Comparison of ENCODE assay signal across 23 mouse cellular contexts in genomic region chr11:116353535-116353934, GRCm38 (mm10). TPM values are rescaled to one million over a fixed set of nuclear protein-coding genes. Genes with fewer than 3 reads are reported as not detected.
DNase-seq lines count a peak whose midpoint lies in the region; ATAC-seq and TF ChIP-seq lines count a peak whose summit lies in the region.
"Had no signal": no experiment of that assay in that cellular context is flagged by ENCODE, and none has a peak within 500 bp of the region (broad histone marks: within the 10 kb centered on the region; RNA-seq: fewer than 3 reads in every experiment).

No protein-coding gene starts in this region.

- WGBS in heart, embryonic 13.5 days = 73% methylated on average over 8 of the region's 8 CpGs
- 43% methylated on average over 8 of the region's 8 CpGs for WGBS in liver, adult 2 months
- WGBS in liver, embryonic 11.5 days = 87% methylated on average over 8 of the region's 8 CpGs
- WGBS in small intestine, adult 2 months = 38% methylated on average over 8 of the region's 8 CpGs
- 62% methylated on average over 8 of the region's 8 CpGs for WGBS in stomach, postnatal 0 days

- no peak overlapping the region for H3K4me2 ChIP-seq in heart, embryonic 13.5 days
- no peak overlapping the region for H3K4me2 ChIP-seq in liver, embryonic 11.5 days
- H3K4me2 ChIP-seq in stomach, postnatal 0 days (replicated peaks; ENCODE audit: low read depth) = no peak overlapping the region
- H3K4me2 ChIP-seq: embryonic facial prominence, embryonic 12.5 days; forebrain, embryonic 13.5 days had no signal

- no peaks in the 10 kb centered on the region for H3K27me3 ChIP-seq in heart, embryonic 13.5 days (replicated peaks)
- H3K27me3 ChIP-seq in liver, adult 2 months (ENCODE audit: control insufficient read depth, insufficient read depth, low read length) = no peaks in the 10 kb centered on the region
- H3K27me3 ChIP-seq in liver, embryonic 11.5 days (replicated peaks; ENCODE audit: control insufficient read depth, insufficient read depth, low read length) = no peaks in the 10 kb centered on the region; the same call in 1 of the 2 replicates
- H3K27me3 ChIP-seq in small intestine, adult 2 months (ENCODE audit: control insufficient read depth, insufficient read depth, low read length) = no peaks in the 10 kb centered on the region
- H3K27me3 ChIP-seq in stomach, postnatal 0 days (ENCODE audit: control insufficient read depth, insufficient read depth, low read length) = no peaks in the 10 kb centered on the region
- H3K27me3 ChIP-seq: CH12.LX; embryonic facial prominence, embryonic 12.5 days; forebrain, embryonic 13.5 days; Patski had no signal

- TF ChIP-seq CTCF in liver, adult 2 months (IDR thresholded peaks at IDR 0.05; ENCODE audit: low read depth, low read length) = no peak
- no peak for TF ChIP-seq CTCF in small intestine, adult 2 months (IDR thresholded peaks at IDR 0.05; ENCODE audit: extremely low read depth, insufficient read length, insufficient replicate concordance, low read depth, low read length)
- no peak for TF ChIP-seq CTCF in stomach, postnatal 0 days (IDR thresholded peaks at IDR 0.05; ENCODE audit: low read depth)

- H3K27ac ChIP-seq in heart, embryonic 13.5 days (replicated peaks) = peak overlapping the region; percentile 28; the same call in 1 of the 2 replicates
- H3K27ac ChIP-seq in liver, adult 2 months (replicated peaks; ENCODE audit: insufficient read depth, low read depth, low read length) = peak overlapping the region; percentile 33
- no peak overlapping the region for H3K27ac ChIP-seq in liver, embryonic 11.5 days (ENCODE audit: low read depth, low read length)
- peak overlapping the region; percentile 29; the same call in 1 of the 2 replicates for H3K27ac ChIP-seq in small intestine, adult 2 months (ENCODE audit: insufficient read depth, low read depth, low read length)
- H3K27ac ChIP-seq in stomach, postnatal 0 days (replicated peaks) = no peak overlapping the region
- H3K27ac ChIP-seq: embryonic facial prominence, embryonic 10.5 days; embryonic facial prominence, embryonic 12.5 days; forebrain, embryonic 13.5 days had no signal

- no peak overlapping the region for H3K9ac ChIP-seq in heart, embryonic 13.5 days
- H3K9ac ChIP-seq in liver, adult 2 months (ENCODE audit: low read depth, low read length) = no peak overlapping the region
- H3K9ac ChIP-seq in liver, embryonic 11.5 days (ENCODE audit: low read depth, low read length) = no peak overlapping the region
- no peak overlapping the region for H3K9ac ChIP-seq in stomach, postnatal 0 days (ENCODE audit: low read length)
- H3K9ac ChIP-seq: embryonic facial prominence, embryonic 12.5 days; forebrain, embryonic 13.5 days had no signal

- ATAC-seq in heart, embryonic 13.5 days (ENCODE audit: extremely low read depth, insufficient number of reproducible peaks, low FRiP score, low TSS enrichment) = no peak
- ATAC-seq in liver, embryonic 11.5 days (replicated peaks; ENCODE audit: low FRiP score) = no peak
- ATAC-seq in stomach, postnatal 0 days (ENCODE audit: low FRiP score, low TSS enrichment) = peak; percentile 88
- ATAC-seq: activated CD4-positive, CD25-positive, alpha-beta regulatory T cell, adult 4 months; CD4-positive, CD25-positive, alpha-beta regulatory T cell, adult 4 months; forebrain, embryonic 13.5 days; Patski had no signal

- H3K4me3 ChIP-seq in heart, embryonic 13.5 days = no peak overlapping the region
- H3K4me3 ChIP-seq in liver, adult 2 months (ENCODE audit: insufficient read depth, low read depth, low read length) = no peak overlapping the region
- no peak overlapping the region for H3K4me3 ChIP-seq in liver, embryonic 11.5 days (ENCODE audit: low read depth, low read length)
- no peak overlapping the region for H3K4me3 ChIP-seq in small intestine, adult 2 months (ENCODE audit: low read depth, low read length)
- no peak overlapping the region for H3K4me3 ChIP-seq in stomach, postnatal 0 days (ENCODE audit: low read depth, low read length)
- H3K4me3 ChIP-seq: embryonic facial prominence, embryonic 10.5 days; embryonic facial prominence, embryonic 12.5 days; forebrain, embryonic 13.5 days had no signal

- TF ChIP-seq POLR2A in liver, adult 2 months (IDR thresholded peaks at IDR 0.05; ENCODE audit: extremely low read depth, insufficient read depth, low read length) = no peak
- TF ChIP-seq POLR2A in small intestine, adult 2 months (IDR thresholded peaks at IDR 0.05; ENCODE audit: low read depth, low read length) = no peak

- peaks cover 44% of the 10 kb centered on the region for H3K36me3 ChIP-seq in heart, embryonic 13.5 days
- no peaks in the 10 kb centered on the region for H3K36me3 ChIP-seq in liver, adult 2 months (ENCODE audit: control insufficient read depth, insufficient read depth, low read length)
- peaks cover 2% of the 10 kb centered on the region; the same call in 1 of the 2 replicates for H3K36me3 ChIP-seq in liver, embryonic 11.5 days (ENCODE audit: control insufficient read depth, insufficient read depth, low read length)
- peaks cover 2% of the 10 kb centered on the region; the same call in 1 of the 2 replicates for H3K36me3 ChIP-seq in small intestine, adult 2 months (ENCODE audit: control insufficient read depth, insufficient read depth, low read length)
- H3K36me3 ChIP-seq in stomach, postnatal 0 days (ENCODE audit: control insufficient read depth, insufficient read depth, low read length) = no peaks in the 10 kb centered on the region

- TF ChIP-seq EP300 in stomach, postnatal 0 days (optimal IDR thresholded peaks at IDR 0.05) = no peak

- 0 out of 2 replicates have a peak, but pooled peaks cover 6% of the 10 kb centered on the region for H3K4me1 ChIP-seq in heart, embryonic 13.5 days
- H3K4me1 ChIP-seq in liver, adult 2 months (ENCODE audit: control insufficient read depth, insufficient read depth, low read length) = no peaks in the 10 kb centered on the region
- no peaks in the 10 kb centered on the region for H3K4me1 ChIP-seq in liver, embryonic 11.5 days (replicated peaks; ENCODE audit: control insufficient read depth, insufficient read depth, low read length)
- H3K4me1 ChIP-seq in small intestine, adult 2 months (ENCODE audit: control insufficient read depth, insufficient read depth, insufficient read length, low read length) = peaks cover 10% of the 10 kb centered on the region
- no peaks in the 10 kb centered on the region for H3K4me1 ChIP-seq in stomach, postnatal 0 days (replicated peaks; ENCODE audit: control insufficient read depth, insufficient read depth)
- H3K4me1 ChIP-seq: embryonic facial prominence, embryonic 12.5 days; forebrain, embryonic 13.5 days had no signal

- 0 out of 2 replicates have a peak, but pooled peaks cover 5% of the 10 kb centered on the region for H3K9me3 ChIP-seq in heart, embryonic 13.5 days
- H3K9me3 ChIP-seq in liver, embryonic 11.5 days (ENCODE audit: control insufficient read depth, low read length) = no peaks in the 10 kb centered on the region
- no peaks in the 10 kb centered on the region for H3K9me3 ChIP-seq in stomach, postnatal 0 days (ENCODE audit: control insufficient read depth, low read length)
- H3K9me3 ChIP-seq: embryonic facial prominence, embryonic 12.5 days had no signal

- no peak for DNase-seq in heart, adult 8-10 months (ENCODE audit: low spot score)
- no peak for DNase-seq in liver, adult 2 months (ENCODE audit: extremely low read depth, low read depth, low spot score)
- no peak for DNase-seq in liver, embryonic 11.5 days (ENCODE audit: low spot score)
- peak; percentile 56 for DNase-seq in stomach, postnatal 0 days (ENCODE audit: low spot score)
- DNase-seq in layer of hippocampus, adult 18-20 months (ENCODE audit: low spot score in 2 of 2) = no peak
- DNase-seq: adrenal gland, adult 8-10 months; adrenal gland, postnatal 14 days; adrenal gland, postnatal 36 days; B cell, adult 2 months; cerebellum, adult 11-12 months; cerebellum, adult 2 months; cerebellum, adult 9-10 months; cerebellum, postnatal 10 days; cerebellum, postnatal 25 days had no signal

- no peaks in the 10 kb centered on the region for H3K79me2 ChIP-seq in liver, adult 2 months (ENCODE audit: control insufficient read depth, insufficient read depth, low read length)

RNA-seq across cellular contexts. Expression of gene Foxj1, which starts 18.3 kb away (rescaled TPM):
- polyA plus RNA-seq in heart, embryonic 13.5 days (2015; fragmentation: Nextera tagmentation; extraction: Ambion mirVana) = 0.09 and 0.14 TPM in 2 replicates
- total RNA-seq in heart, adult 8-10 months (2022) = under 1 TPM in 1 of 4 experiments, not detected in 3; 0.26 TPM
- 0.09 and 0.20 TPM in 2 replicates for total RNA-seq in liver, adult 2 months (2014; rRNA removed)
- 0.21 and 0.26 TPM in 2 replicates for polyA plus RNA-seq in liver, adult 2 months (2012; rRNA removed)
- polyA plus RNA-seq in liver, embryonic 11.5 days (2014; fragmentation: Nextera tagmentation; extraction: Ambion mirVana) = 1.2 and 1.3 TPM in 2 replicates
- 0.17 and 0.19 TPM in 2 replicates for polyA plus RNA-seq in small intestine, adult 2 months (2012; rRNA removed)
- 0.19 and 0.40 TPM in 2 replicates for polyA plus RNA-seq in stomach, postnatal 0 days (2015; fragmentation: Nextera tagmentation; extraction: Ambion mirVana)
- total RNA-seq in layer of hippocampus, adult 18-20 months (2021) = 1 to 10 TPM; 6.2 to 7.5 TPM
- polyA plus RNA-seq: activated CD4-positive, CD25-positive, alpha-beta regulatory T cell, adult 4 months; CD4-positive, CD25-positive, alpha-beta regulatory T cell, adult 4 months had no signal

RNA-seq across cellular contexts. Expression of gene Exoc7, which starts 46.5 kb away (rescaled TPM):
- 45.0 and 46.0 TPM in 2 replicates for polyA plus RNA-seq in heart, embryonic 13.5 days (2015; fragmentation: Nextera tagmentation; extraction: Ambion mirVana)
- 10 to 100 TPM; 49.0 to 65.8 (median 54.2) TPM for total RNA-seq in heart, adult 8-10 months (2022)
- total RNA-seq in liver, adult 2 months (2014; rRNA removed) = 15.9 and 19.5 TPM in 2 replicates
- polyA plus RNA-seq in liver, adult 2 months (2012; rRNA removed) = 18.9 and 19.5 TPM in 2 replicates
- 47.4 and 51.3 TPM in 2 replicates for polyA plus RNA-seq in liver, embryonic 11.5 days (2014; fragmentation: Nextera tagmentation; extraction: Ambion mirVana)
- 12.2 and 24.1 TPM in 2 replicates for polyA plus RNA-seq in small intestine, adult 2 months (2012; rRNA removed)
- polyA plus RNA-seq in stomach, postnatal 0 days (2015; fragmentation: Nextera tagmentation; extraction: Ambion mirVana) = 42.3 and 43.9 TPM in 2 replicates
- 10 to 100 TPM; 69.4 to 85.5 TPM for total RNA-seq in layer of hippocampus, adult 18-20 months (2021)

RNA-seq across cellular contexts. Expression of gene Rnf157, which starts 59.3 kb away (rescaled TPM):
- 4.0 and 6.1 TPM in 2 replicates for polyA plus RNA-seq in heart, embryonic 13.5 days (2015; fragmentation: Nextera tagmentation; extraction: Ambion mirVana)
- 10 to 100 TPM in 2 of 4 experiments, 1 to 10 TPM in 2; 7.5 to 12.5 (median 9.4) TPM for total RNA-seq in heart, adult 8-10 months (2022)
- 1.0 and 1.3 TPM in 2 replicates for total RNA-seq in liver, adult 2 months (2014; rRNA removed)
- 0.75 and 0.87 TPM in 2 replicates for polyA plus RNA-seq in liver, adult 2 months (2012; rRNA removed)
- 5.0 and 6.8 TPM in 2 replicates for polyA plus RNA-seq in liver, embryonic 11.5 days (2014; fragmentation: Nextera tagmentation; extraction: Ambion mirVana)
- polyA plus RNA-seq in small intestine, adult 2 months (2012; rRNA removed) = 1.4 and 2.3 TPM in 2 replicates
- polyA plus RNA-seq in stomach, postnatal 0 days (2015; fragmentation: Nextera tagmentation; extraction: Ambion mirVana) = 2.8 and 3.0 TPM in 2 replicates
- 100 to 1,000 TPM; 245 to 252 TPM for total RNA-seq in layer of hippocampus, adult 18-20 months (2021)

Comparison
In these comparisons a context has a peak if more than half of its experiments do, and no peak if none do; other contexts are left out.
1. H3K27ac ChIP-seq: peak in heart, embryonic 13.5 days (single experiment), liver, adult 2 months (single experiment) and small intestine, adult 2 months (single experiment); none in liver, embryonic 11.5 days (single experiment) and stomach, postnatal 0 days (single experiment).